Mouse (Mus musculus) embryonic fibroblast, embryonic 13.5 days (primary cell): ENCODE measurements around the gene Bsg. TPM values are rescaled to one million over a fixed set of nuclear protein-coding genes. Genes with fewer than 3 reads are reported as not detected.

Experiments
- H3K27ac ChIP-seq: 2 replicates; pipeline ENCODE4 v1.5.1; 2012; ENCODE audit warnings: low read length, control low read depth, inconsistent platforms; ENCODE audit not compliant: insufficient read depth
- H3K4me1 ChIP-seq: 2 replicates; pipeline ENCODE4 v1.6.1; 2011; ENCODE audit warnings: low read length; ENCODE audit not compliant: control insufficient read depth, insufficient read depth
- H3K4me3 ChIP-seq: 2 replicates; pipeline ENCODE4 v1.5.1; 2011; ENCODE audit warnings: mild to moderate bottlenecking, control low read depth, low read length; ENCODE audit not compliant: insufficient read depth
- CTCF ChIP-seq: IDR thresholded peaks from 2 replicates; pipeline ENCODE4 v1.5.1; 2011; ENCODE audit warnings: mild to moderate bottlenecking, control low read depth, low read length, moderate library complexity, borderline replicate concordance; ENCODE audit not compliant: insufficient read depth
- POLR2A ChIP-seq: IDR thresholded peaks from 2 replicates; pipeline ENCODE4 v1.6.1; 2011; ENCODE audit warnings: low read depth, mild to moderate bottlenecking, control low read depth, low read length, moderate library complexity
- polyA plus RNA-seq: library from polyadenylated mRNA; stranded (reverse); fragments of >200 nt; gene quantifications from 2 replicates; pipeline ENCODE4 v1.2.4, GENCODE M21; 2011; ENCODE audit warnings: low read depth; ENCODE audit not compliant: missing spikeins, insufficient read length

Gene Bsg
- 766 and 774 TPM in 2 replicates for polyA plus RNA-seq

- H3K4me3 ChIP-seq, result peak within 1 kb of the TSS; percentile 92
- peaks cover 11% of the 10 kb centered on the region for H3K4me1 ChIP-seq
- H3K27ac ChIP-seq, result peak within 1 kb of the TSS; percentile 49
- TF ChIP-seq CTCF (peak; percentile 23; the same call in 1 of the 2 replicates), POLR2A (peak; percentile 98)
Observed at GRCm38 (mm10) chr10:79704065-79704969, at the start of gene Bsg. Bsg (plus strand) TSS chr10:79704491.

- H3K27ac ChIP-seq, result no peak overlapping the region
Observed at GRCm38 (mm10) chr10:79654946-79655395, 49.3 kb upstream of the Bsg start.

GRCm38 (mm10) chr10:79658829-79659228 is 45.5 kb upstream of the Bsg start:
- TF ChIP-seq POLR2A (no peak), CTCF (peak; percentile 4; the same call in 1 of the 2 replicates)
- Histone ChIP-seq H3K27ac (no peak overlapping the region), H3K4me3 (no peak overlapping the region), H3K4me1 (no peaks in the 10 kb centered on the region)

More at GRCm38 (mm10) chr10:79654946-79655395, 49.3 kb upstream of the Bsg start:
- TF ChIP-seq POLR2A (no peak), CTCF (no peak)
- no peak overlapping the region for H3K4me3 ChIP-seq
- H3K4me1 ChIP-seq, result no peaks in the 10 kb centered on the region

- no peak; the same call in 1 of the 2 replicates for TF ChIP-seq CTCF
- no peak for TF ChIP-seq POLR2A
- no peaks in the 10 kb centered on the region for H3K4me1 ChIP-seq
- H3K27ac ChIP-seq, result no peak overlapping the region
- no peak overlapping the region for H3K4me3 ChIP-seq
Observed at GRCm38 (mm10) chr10:79660298-79660697, 44.0 kb upstream of the Bsg start.

GRCm38 (mm10) chr10:79661861-79662260 is 42.4 kb upstream of the Bsg start:
- TF ChIP-seq POLR2A (no peak), CTCF (no peak)
- no peak overlapping the region for H3K4me3 ChIP-seq
- no peaks in the 10 kb centered on the region for H3K4me1 ChIP-seq
- no peak overlapping the region for H3K27ac ChIP-seq

- H3K4me3 ChIP-seq, result no peak within 1 kb of the TSS
- peak; percentile 83 for TF ChIP-seq CTCF
- no peak for TF ChIP-seq POLR2A
- H3K27ac ChIP-seq, result no peak within 1 kb of the TSS
- no peaks in the 10 kb centered on the region for H3K4me1 ChIP-seq
Observed at GRCm38 (mm10) chr10:79664131-79664665, 40.1 kb upstream of the Bsg start, which contains the start of gene Madcam1. Madcam1 (plus strand) TSS chr10:79664559.

GRCm38 (mm10) chr10:79665051-79665450 is 39.2 kb upstream of the Bsg start:
- TF ChIP-seq POLR2A (no peak), CTCF (no peak)
- Histone ChIP-seq H3K4me3 (no peak overlapping the region), H3K27ac (no peak overlapping the region), H3K4me1 (no peaks in the 10 kb centered on the region)

GRCm38 (mm10) chr10:79666493-79666892 is 37.8 kb upstream of the Bsg start:
- no peak for TF ChIP-seq CTCF
- no peak for TF ChIP-seq POLR2A
- Histone ChIP-seq H3K4me3 (no peak overlapping the region), H3K27ac (no peak overlapping the region), H3K4me1 (no peaks in the 10 kb centered on the region)

GRCm38 (mm10) chr10:79668076-79668475 is 36.2 kb upstream of the Bsg start:
- Histone ChIP-seq H3K4me1 (no peaks in the 10 kb centered on the region), H3K27ac (no peak overlapping the region), H3K4me3 (no peak overlapping the region)
- TF ChIP-seq POLR2A, result no peak

- peak within 1 kb of the TSS; percentile 89 for H3K4me3 ChIP-seq
- TF ChIP-seq POLR2A (peak; percentile 70), CTCF (0 out of 2 replicates have a peak, but pooled peaks have one; percentile 3)
- peak within 1 kb of the TSS; percentile 86 for H3K27ac ChIP-seq
- H3K4me1 ChIP-seq, result no peaks in the 10 kb centered on the region
Observed at GRCm38 (mm10) chr10:79668771-79669575, 35.3 kb upstream of the Bsg start, which contains the start of gene Tpgs1. Tpgs1 (plus strand) TSS chr10:79669369.
